Mouse (Mus musculus) stomach, embryonic 16.5 days (tissue): ENCODE measurements around the gene Olfr588-ps1. TPM values are rescaled to one million over a fixed set of nuclear protein-coding genes. Genes with fewer than 3 reads are reported as not detected.

ENCODE experiments used
- polyA plus RNA-seq: library from polyadenylated mRNA; unstranded; fragments of >200 nt; fragmentation: Nextera tagmentation; extraction: Ambion mirVana; gene quantifications from 2 replicates; pipeline ENCODE4 v1.2.1, GENCODE M21; 2015

Olfr588-ps1 gene
- polyA plus RNA-seq, 1 experiment from 2014 or later = not detected

Other genes with a start within 250 kb of the Olfr588-ps1 start
- not detected in 2 replicates for gene Olfr569, start 250.0 kb upstream of the Olfr588-ps1 start, polyA plus RNA-seq
- gene Olfr570, start 246.3 kb upstream of the Olfr588-ps1 start, polyA plus RNA-seq = not detected in 2 replicates
- gene Olfr571, start 223.3 kb upstream of the Olfr588-ps1 start, polyA plus RNA-seq = not detected in 2 replicates
- gene Olfr572, start 216.5 kb upstream of the Olfr588-ps1 start, polyA plus RNA-seq = not detected in 2 replicates
- gene Olfr573-ps1, start 198.3 kb upstream of the Olfr588-ps1 start, polyA plus RNA-seq = not detected in 2 replicates
- not detected in 2 replicates for gene Olfr574, start 192.4 kb upstream of the Olfr588-ps1 start, polyA plus RNA-seq
- not detected in 2 replicates for gene Olfr575, start 182.1 kb upstream of the Olfr588-ps1 start, polyA plus RNA-seq
- gene Olfr576, start 178.2 kb upstream of the Olfr588-ps1 start, polyA plus RNA-seq = not detected in 2 replicates
- gene Olfr577, start 164.9 kb upstream of the Olfr588-ps1 start, polyA plus RNA-seq = not detected in 2 replicates
- not detected in 2 replicates for gene Olfr578, start 151.6 kb upstream of the Olfr588-ps1 start, polyA plus RNA-seq
- not detected in 2 replicates for gene Olfr582, start 102.9 kb upstream of the Olfr588-ps1 start, polyA plus RNA-seq
- gene Olfr583, start 89.6 kb upstream of the Olfr588-ps1 start, polyA plus RNA-seq = not detected in 2 replicates
- not detected in 2 replicates for gene Olfr584, start 59.0 kb upstream of the Olfr588-ps1 start, polyA plus RNA-seq
- gene Olfr585, start 43.2 kb upstream of the Olfr588-ps1 start, polyA plus RNA-seq = not detected in 2 replicates
- gene Olfr586, start 15.2 kb upstream of the Olfr588-ps1 start, polyA plus RNA-seq = not detected in 2 replicates
- gene Olfr589, start 15.5 kb downstream of the Olfr588-ps1 start, polyA plus RNA-seq = not detected in 2 replicates
- not detected in 2 replicates for gene Olfr591, start 37.5 kb downstream of the Olfr588-ps1 start, polyA plus RNA-seq
- gene Olfr592, start 43.9 kb downstream of the Olfr588-ps1 start, polyA plus RNA-seq = not detected in 2 replicates
- gene Olfr593, start 71.0 kb downstream of the Olfr588-ps1 start, polyA plus RNA-seq = not detected in 2 replicates
- not detected in 2 replicates for gene Olfr594, start 76.1 kb downstream of the Olfr588-ps1 start, polyA plus RNA-seq
- not detected in 2 replicates for gene Usp17ld, start 111.6 kb downstream of the Olfr588-ps1 start, polyA plus RNA-seq
- not detected in 2 replicates for gene Olfr596, start 164.8 kb downstream of the Olfr588-ps1 start, polyA plus RNA-seq
- not detected in 2 replicates for gene Olfr597, start 175.4 kb downstream of the Olfr588-ps1 start, polyA plus RNA-seq
- gene Olfr598, start 182.7 kb downstream of the Olfr588-ps1 start, polyA plus RNA-seq = not detected in 2 replicates
- not detected in 2 replicates for gene Olfr599, start 195.0 kb downstream of the Olfr588-ps1 start, polyA plus RNA-seq
- not detected in 2 replicates for gene Olfr600, start 208.8 kb downstream of the Olfr588-ps1 start, polyA plus RNA-seq
- gene Olfr601, start 221.8 kb downstream of the Olfr588-ps1 start, polyA plus RNA-seq = not detected in 2 replicates
- gene Olfr603, start 245.3 kb downstream of the Olfr588-ps1 start, polyA plus RNA-seq = not detected in 2 replicates